Mouse (Mus musculus) frontal cortex, postnatal 10 days (tissue): ENCODE measurements around the gene Tln1.
A peak's percentile ranks its signal among the peaks of the same experiment; 100 is the strongest.
"Not testable (repeated sequence)": the region's sequence is repeated elsewhere in the genome, so short reads cannot be mapped to it uniquely, and the experiment has no call there.

Experiments used
- DNase-seq, 2 experiments: peaks; one replicate each; pipeline ENCODE4 v3.0.0; 2022; ENCODE audit warnings: low spot score in 2 of 2, mixed read lengths in 1 of 2

Tln1 gene

GRCm38 (mm10) chr4:43506074-43506473, 56.4 kb downstream of the Tln1 start:
- no peak for DNase-seq

- no peak for DNase-seq
Measured at GRCm38 (mm10) chr4:43504269-43504668, 58.2 kb downstream of the Tln1 start.

- no peak for DNase-seq
Measured at GRCm38 (mm10) chr4:43503506-43503905, 59.0 kb downstream of the Tln1 start.

GRCm38 (mm10) chr4:43503041-43503440, 59.5 kb downstream of the Tln1 start:
- DNase-seq: no peak

- DNase-seq: peak in 1 of 2 experiments; percentile 73
Measured at GRCm38 (mm10) chr4:43499407-43500333, 62.8 kb downstream of the Tln1 start, which contains the start of gene Arhgef39. Gene Arhgef39, minus strand, starts transcription at chr4:43499695.

- no peak for DNase-seq
Measured at GRCm38 (mm10) chr4:43498983-43499382, 63.5 kb downstream of the Tln1 start.

GRCm38 (mm10) chr4:43497946-43498345, 64.5 kb downstream of the Tln1 start:
- DNase-seq: no peak

GRCm38 (mm10) chr4:43497405-43497804, 65.1 kb downstream of the Tln1 start:
- DNase-seq: no peak

GRCm38 (mm10) chr4:43496587-43496986, 65.9 kb downstream of the Tln1 start:
- DNase-seq: no peak

GRCm38 (mm10) chr4:43493846-43494240, 68.6 kb downstream of the Tln1 start:
- DNase-seq: no peak

GRCm38 (mm10) chr4:43493186-43493845, 69.2 kb downstream of the Tln1 start:
- peak; percentile 93 to 96 for DNase-seq

GRCm38 (mm10) chr4:43492821-43493185, 69.7 kb downstream of the Tln1 start, which contains the start of gene Ccdc107:
Gene Ccdc107, plus strand, starts transcription at chr4:43492900.
- DNase-seq: peak; percentile 92 to 93

- no peak for DNase-seq
Measured at GRCm38 (mm10) chr4:43492101-43492820, 70.2 kb downstream of the Tln1 start.

GRCm38 (mm10) chr4:43490801-43491200, 71.7 kb downstream of the Tln1 start:
- no peak for DNase-seq

GRCm38 (mm10) chr4:43489611-43490010, 72.9 kb downstream of the Tln1 start:
- no peak for DNase-seq

- DNase-seq: not testable (repeated sequence)
Measured at GRCm38 (mm10) chr4:43485666-43486065, 76.8 kb downstream of the Tln1 start.

- DNase-seq: no peak
Measured at GRCm38 (mm10) chr4:43483535-43484091, 78.9 kb downstream of the Tln1 start, which contains the start of gene Sit1. Gene Sit1, minus strand, starts transcription at chr4:43483734.

- no peak for DNase-seq
Measured at GRCm38 (mm10) chr4:43482591-43482990, 79.9 kb downstream of the Tln1 start.

GRCm38 (mm10) chr4:43481894-43482456, 80.5 kb downstream of the Tln1 start:
- DNase-seq: no peak
